Mouse (Mus musculus): Measurements from ENCODE around the gene Eml2.
"Not testable (repeated sequence)": the region's sequence is repeated elsewhere in the genome, so short reads cannot be mapped to it uniquely, and the experiment has no call there.

The Eml2 gene

DNA sequence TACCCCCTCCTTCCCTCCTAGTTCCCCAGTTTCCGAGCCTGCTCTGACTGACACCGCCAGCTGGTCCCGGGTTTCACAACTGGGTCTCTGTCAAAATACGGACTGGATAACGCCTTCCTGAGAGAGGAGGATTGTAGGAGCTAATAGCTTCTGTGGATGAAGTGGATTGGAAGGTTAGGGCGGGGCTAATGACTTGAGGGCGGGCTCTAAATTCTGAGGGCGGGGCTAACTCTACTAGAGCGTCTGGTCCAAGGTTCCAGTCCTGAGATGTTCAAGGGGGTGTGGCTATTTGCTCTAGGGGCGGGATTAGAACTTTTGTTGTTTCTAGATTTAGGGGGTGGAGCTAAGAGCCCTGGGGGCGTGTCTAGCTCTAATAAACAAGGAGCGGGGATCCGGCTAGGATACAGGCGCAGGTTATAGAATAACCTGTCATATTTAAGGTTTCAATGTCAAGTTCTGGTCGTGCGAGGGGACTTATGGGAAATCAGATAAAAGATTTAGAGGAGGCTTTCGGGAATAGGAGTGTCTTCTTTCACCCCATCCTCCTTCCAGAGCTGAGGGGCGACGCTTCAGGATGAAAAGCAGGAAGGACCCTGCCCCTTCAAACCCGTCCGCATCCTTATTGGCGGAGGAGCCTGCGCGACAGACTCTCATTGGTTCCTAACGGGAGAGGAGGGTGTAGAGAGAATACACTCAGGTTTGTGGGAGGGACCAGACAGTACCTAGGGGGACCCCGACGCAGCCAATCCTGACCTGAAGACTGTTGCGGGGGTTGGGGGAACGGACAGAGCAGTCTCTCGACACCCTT is at the start of gene Eml2:
Gene Eml2 (plus strand): TSS at position 714 of the 808 bp plus-strand sequence.
- peak; percentile 50 for DNase-seq (ENCODE audit: low read depth, low spot score)
- H3K36me3 ChIP-seq (ENCODE audit: control insufficient read depth, insufficient read depth, low read length, poor library complexity, severe bottlenecking): no peaks in the 10 kb centered on the region
- H3K27me3 ChIP-seq (ENCODE audit: control insufficient read depth, insufficient read depth, low read length, poor library complexity, severe bottlenecking): no peaks in the 10 kb centered on the region; the same call in 1 of the 2 replicates

DNA sequence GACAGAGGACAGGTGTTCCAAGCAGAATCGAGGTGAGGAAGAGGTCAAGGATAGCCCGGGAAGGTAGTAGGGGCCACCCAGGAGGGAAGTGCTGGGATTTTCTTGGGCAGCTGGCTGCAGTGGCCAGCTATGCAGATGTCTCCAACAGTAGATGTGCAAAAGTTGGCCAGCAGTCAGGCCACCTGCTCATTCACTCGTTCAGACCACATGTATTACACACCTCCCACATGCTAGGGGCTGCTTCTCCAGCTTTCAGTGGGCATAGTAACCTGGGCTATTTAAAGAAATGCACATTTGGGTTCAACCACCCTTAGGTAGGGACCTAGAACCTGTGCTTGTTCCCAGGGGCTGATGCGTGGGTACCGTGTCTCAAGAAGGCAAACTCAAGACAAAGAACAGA is 48.5 kb upstream of the Eml2 start:
- no peak for DNase-seq (ENCODE audit: low read depth, low spot score)
- Histone ChIP-seq H3K27me3 (ENCODE audit: control insufficient read depth, insufficient read depth, low read length, poor library complexity, severe bottlenecking) (no peaks in the 10 kb centered on the region), H3K36me3 (ENCODE audit: control insufficient read depth, insufficient read depth, low read length, poor library complexity, severe bottlenecking) (no peaks in the 10 kb centered on the region)

GRCm38 (mm10) chr7:19129396-19129795 is 46.8 kb upstream of the Eml2 start:
- no peaks in the 10 kb centered on the region for H3K27me3 ChIP-seq (ENCODE audit: control insufficient read depth, insufficient read depth, low read length, poor library complexity, severe bottlenecking)
- no peak for DNase-seq (ENCODE audit: low read depth, low spot score)
- H3K36me3 ChIP-seq (ENCODE audit: control insufficient read depth, insufficient read depth, low read length, poor library complexity, severe bottlenecking): no peaks in the 10 kb centered on the region

DNA sequence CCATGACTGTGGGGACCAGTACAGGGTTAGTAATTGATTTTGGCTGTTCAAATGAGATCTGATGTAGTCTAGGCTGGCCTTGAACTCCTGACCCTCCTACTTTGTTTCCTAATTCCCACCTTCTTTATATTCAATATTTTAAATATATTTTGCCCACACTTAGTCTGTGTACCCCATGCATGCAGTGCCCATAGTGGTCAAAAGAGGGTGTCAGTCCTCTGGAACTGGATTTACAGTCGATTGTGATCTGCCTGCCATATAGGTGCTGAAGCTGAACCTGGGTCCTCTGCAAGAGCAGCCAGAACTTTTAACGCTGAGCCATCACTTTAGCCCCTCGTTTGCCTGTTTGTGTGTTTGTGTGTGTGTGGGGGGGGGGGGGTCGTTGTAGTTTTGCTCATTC is 45.6 kb upstream of the Eml2 start:
- peak; percentile 43 for DNase-seq (ENCODE audit: low read depth, low spot score)
- Histone ChIP-seq H3K36me3 (ENCODE audit: control insufficient read depth, insufficient read depth, low read length, poor library complexity, severe bottlenecking) (no peaks in the 10 kb centered on the region; the same call in 1 of the 2 replicates), H3K27me3 (ENCODE audit: control insufficient read depth, insufficient read depth, low read length, poor library complexity, severe bottlenecking) (no peaks in the 10 kb centered on the region)

DNA sequence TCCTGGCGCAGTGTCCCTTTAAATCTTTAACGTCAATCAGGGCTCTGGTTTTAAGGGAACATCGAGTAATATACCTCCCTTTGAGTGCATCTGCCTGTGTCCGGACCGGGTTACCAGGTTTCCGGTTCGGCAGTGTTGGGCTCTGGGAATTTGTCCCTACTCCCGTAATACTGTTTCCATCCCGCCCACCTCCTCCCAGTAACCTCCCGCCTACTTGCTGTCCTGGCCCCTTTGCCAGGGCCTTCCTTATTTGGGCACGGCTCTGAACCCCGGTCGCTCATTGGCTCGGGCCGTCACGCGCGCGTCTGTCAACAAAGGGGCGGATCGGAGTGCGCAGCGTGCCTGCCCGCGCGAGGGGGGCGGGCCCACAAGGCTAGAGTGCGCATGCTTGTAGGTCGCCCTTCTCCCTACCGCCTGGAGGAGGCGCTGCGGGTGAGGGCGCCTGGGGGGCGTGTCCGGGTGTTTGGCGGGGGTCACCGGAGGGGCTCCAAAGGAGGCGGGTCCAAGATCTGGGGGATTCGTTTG is 44.8 kb upstream of the Eml2 start:
- no peaks in the 10 kb centered on the region for H3K27me3 ChIP-seq (ENCODE audit: control insufficient read depth, insufficient read depth, low read length, poor library complexity, severe bottlenecking)
- DNase-seq (ENCODE audit: low read depth, low spot score): peak; percentile 93
- H3K36me3 ChIP-seq (ENCODE audit: control insufficient read depth, insufficient read depth, low read length, poor library complexity, severe bottlenecking): no peaks in the 10 kb centered on the region; the same call in 1 of the 2 replicates

GRCm38 (mm10) chr7:19136168-19136567 is 40.1 kb upstream of the Eml2 start:
- no peak for DNase-seq (ENCODE audit: low read depth, low spot score)
- Histone ChIP-seq H3K36me3 (ENCODE audit: control insufficient read depth, insufficient read depth, low read length, poor library complexity, severe bottlenecking) (peaks cover 7% of the 10 kb centered on the region), H3K27me3 (ENCODE audit: control insufficient read depth, insufficient read depth, low read length, poor library complexity, severe bottlenecking) (no peaks in the 10 kb centered on the region)

- no peak for DNase-seq (ENCODE audit: low read depth, low spot score)
- H3K27me3 ChIP-seq (ENCODE audit: control insufficient read depth, insufficient read depth, low read length, poor library complexity, severe bottlenecking): no peaks in the 10 kb centered on the region
- peaks cover 7% of the 10 kb centered on the region for H3K36me3 ChIP-seq (ENCODE audit: control insufficient read depth, insufficient read depth, low read length, poor library complexity, severe bottlenecking)
These were observed 39.4 kb upstream of the Eml2 start for GRCm38 (mm10) chr7:19136673-19137334.

- Histone ChIP-seq H3K27me3 (ENCODE audit: control insufficient read depth, insufficient read depth, low read length, poor library complexity, severe bottlenecking) (no peaks in the 10 kb centered on the region), H3K36me3 (ENCODE audit: control insufficient read depth, insufficient read depth, low read length, poor library complexity, severe bottlenecking) (peaks cover 7% of the 10 kb centered on the region)
- peak; percentile 72 for DNase-seq (ENCODE audit: low read depth, low spot score)
These were observed 38.8 kb upstream of the Eml2 start for GRCm38 (mm10) chr7:19137380-19137779.

DNA sequence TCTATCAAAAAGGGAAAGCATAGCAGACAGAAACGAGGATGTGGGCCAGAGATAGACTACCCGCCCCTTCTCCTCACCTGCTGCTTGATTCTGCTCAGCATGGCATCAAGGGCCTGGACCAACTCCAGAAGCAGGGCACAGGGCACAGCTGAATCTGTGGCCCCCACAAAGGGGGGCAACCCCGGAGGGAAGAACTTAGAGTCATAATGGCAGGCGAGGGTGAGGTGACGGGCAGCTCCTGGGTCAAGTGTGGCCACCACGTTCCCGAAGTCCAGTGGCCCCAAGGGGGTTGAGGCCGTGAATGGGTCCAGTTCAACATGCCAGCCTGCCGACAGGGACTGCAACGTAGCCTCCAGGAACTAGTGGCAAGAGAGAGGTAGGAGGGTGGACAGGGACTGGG is 29.4 kb upstream of the Eml2 start:
- no peak for DNase-seq (ENCODE audit: low read depth, low spot score)
- no peaks in the 10 kb centered on the region for H3K27me3 ChIP-seq (ENCODE audit: control insufficient read depth, insufficient read depth, low read length, poor library complexity, severe bottlenecking)
- H3K36me3 ChIP-seq (ENCODE audit: control insufficient read depth, insufficient read depth, low read length, poor library complexity, severe bottlenecking): no peaks in the 10 kb centered on the region

- DNase-seq (ENCODE audit: low read depth, low spot score): no peak
- Histone ChIP-seq H3K27me3 (ENCODE audit: control insufficient read depth, insufficient read depth, low read length, poor library complexity, severe bottlenecking) (no peaks in the 10 kb centered on the region), H3K36me3 (ENCODE audit: control insufficient read depth, insufficient read depth, low read length, poor library complexity, severe bottlenecking) (no peaks in the 10 kb centered on the region)
These were observed 28.6 kb upstream of the Eml2 start for GRCm38 (mm10) chr7:19147497-19148045.

DNA sequence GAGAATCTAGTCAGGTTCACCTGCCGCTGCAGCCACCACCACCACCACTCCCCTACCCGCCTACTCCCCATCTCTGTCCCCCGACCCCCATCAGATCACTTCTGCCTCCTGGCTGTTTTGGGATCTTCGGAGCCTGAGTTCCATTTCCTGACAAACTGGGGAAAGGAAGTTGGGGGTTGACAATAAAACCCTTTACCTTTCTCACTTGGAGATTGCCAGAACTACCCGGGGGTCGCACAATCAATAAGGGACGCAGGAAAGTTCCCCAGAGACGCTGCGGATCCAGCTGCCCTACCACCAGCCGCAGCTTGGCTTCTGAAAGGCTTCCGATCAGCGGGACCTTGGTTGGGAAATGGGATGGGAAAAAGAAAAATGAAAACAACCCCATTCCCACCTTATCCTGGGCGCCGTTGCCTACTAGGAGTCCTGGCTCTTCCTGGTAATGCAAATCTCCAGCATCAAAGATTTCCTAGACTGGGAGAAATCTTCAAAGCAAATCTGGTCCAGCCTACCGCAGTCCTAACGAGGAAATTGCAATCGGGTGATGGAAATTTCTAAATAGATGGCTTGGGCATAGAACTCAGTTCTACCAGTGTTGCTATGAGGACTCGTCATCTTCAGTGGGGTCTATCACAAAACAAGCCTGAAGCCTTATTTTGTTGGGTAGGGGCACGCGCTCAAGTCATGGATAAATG is 27.9 kb upstream of the Eml2 start:
- no peaks in the 10 kb centered on the region for H3K36me3 ChIP-seq (ENCODE audit: control insufficient read depth, insufficient read depth, low read length, poor library complexity, severe bottlenecking)
- no peaks in the 10 kb centered on the region for H3K27me3 ChIP-seq (ENCODE audit: control insufficient read depth, insufficient read depth, low read length, poor library complexity, severe bottlenecking)
- no peak for DNase-seq (ENCODE audit: low read depth, low spot score)

DNA sequence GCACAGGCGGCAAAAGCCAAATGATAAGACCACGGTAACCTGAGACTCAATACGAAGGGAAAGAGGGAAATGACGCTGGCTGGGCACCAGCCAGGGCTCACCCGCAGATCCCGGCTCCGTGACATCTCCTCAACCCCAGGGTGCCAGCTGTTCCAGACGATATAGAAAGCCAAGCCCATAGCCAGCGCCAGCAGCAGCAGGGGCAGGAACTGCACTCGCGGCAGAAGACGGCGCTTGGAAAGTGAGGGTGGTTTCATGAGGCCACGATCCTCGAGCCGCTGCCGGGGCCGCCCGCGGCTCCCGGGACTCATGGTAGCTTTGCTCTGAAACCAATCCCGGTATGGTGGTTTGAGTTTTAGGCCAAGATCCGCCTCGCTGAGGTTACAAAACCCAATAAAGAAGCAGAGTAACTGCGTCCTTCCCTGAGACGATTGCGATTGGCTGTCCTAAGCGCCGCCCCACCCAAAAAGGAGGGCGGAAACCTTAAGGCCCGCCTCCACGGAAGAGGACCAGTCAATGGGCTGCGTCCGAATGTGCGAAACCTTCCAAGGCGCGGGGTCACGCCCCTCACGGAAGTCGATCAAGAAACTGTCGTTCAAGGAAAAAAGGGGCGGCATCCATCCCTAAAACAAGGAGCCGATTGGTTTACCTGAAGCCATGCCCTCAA is 27.2 kb upstream of the Eml2 start, which contains the start of gene Qpctl:
Gene Qpctl (minus strand): TSS at position 417 of the 667 bp plus-strand sequence.
- peak; percentile 99 for DNase-seq (ENCODE audit: low read depth, low spot score)
- Histone ChIP-seq H3K36me3 (ENCODE audit: control insufficient read depth, insufficient read depth, low read length, poor library complexity, severe bottlenecking) (no peaks in the 10 kb centered on the region; the same call in 1 of the 2 replicates), H3K27me3 (ENCODE audit: control insufficient read depth, insufficient read depth, low read length, poor library complexity, severe bottlenecking) (no peaks in the 10 kb centered on the region)

DNA sequence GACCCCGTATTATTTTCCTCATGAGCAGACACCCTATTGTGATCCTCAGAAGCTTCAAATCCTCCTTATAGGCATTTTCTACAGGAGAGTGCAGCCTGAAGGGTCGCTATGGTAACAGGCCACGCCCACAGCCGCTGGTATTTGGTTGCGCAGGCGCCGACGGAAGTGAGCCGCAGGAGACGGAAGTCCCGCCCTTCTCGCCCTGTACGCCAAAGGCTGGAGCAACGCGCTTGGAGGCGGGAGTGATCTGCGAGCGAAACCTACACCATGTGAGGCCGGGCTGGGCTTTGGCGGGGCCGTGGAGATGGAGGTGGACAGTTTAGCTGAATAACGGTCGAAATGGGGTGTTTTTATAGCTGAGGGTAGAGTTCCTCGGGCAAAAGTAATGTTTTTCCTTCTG is 26.6 kb upstream of the Eml2 start, which contains the start of gene Snrpd2:
Gene Snrpd2 (plus strand): TSS at position 97 of the 400 bp plus-strand sequence.
- no peaks in the 10 kb centered on the region for H3K27me3 ChIP-seq (ENCODE audit: control insufficient read depth, insufficient read depth, low read length, poor library complexity, severe bottlenecking)
- DNase-seq (ENCODE audit: low read depth, low spot score): peak; percentile 98
- no peaks in the 10 kb centered on the region; the same call in 1 of the 2 replicates for H3K36me3 ChIP-seq (ENCODE audit: control insufficient read depth, insufficient read depth, low read length, poor library complexity, severe bottlenecking)

DNA sequence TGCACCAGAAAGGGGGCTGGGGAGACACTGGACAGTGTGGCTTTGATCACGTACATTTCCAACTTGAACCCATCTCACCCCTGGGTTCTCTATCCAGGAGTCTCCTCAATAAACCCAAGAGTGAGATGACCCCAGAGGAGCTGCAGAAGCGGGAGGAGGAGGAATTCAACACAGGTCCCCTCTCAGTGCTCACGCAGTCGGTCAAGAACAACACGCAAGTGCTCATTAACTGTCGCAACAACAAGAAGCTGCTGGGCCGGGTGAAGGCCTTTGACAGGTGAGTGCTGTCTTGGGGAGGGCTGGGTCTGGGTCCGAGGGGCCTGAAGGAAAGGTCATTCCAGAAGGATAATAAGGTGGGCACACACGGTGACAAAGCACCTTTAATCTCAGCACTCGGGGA is 25.1 kb upstream of the Eml2 start:
- not testable (repeated sequence) for H3K36me3 ChIP-seq (ENCODE audit: control insufficient read depth, insufficient read depth, low read length, poor library complexity, severe bottlenecking); DNase-seq (ENCODE audit: low read depth, low spot score); H3K27me3 ChIP-seq (ENCODE audit: control insufficient read depth, insufficient read depth, low read length, poor library complexity, severe bottlenecking)
